Mouse (Mus musculus) urinary bladder, postnatal 25 days (tissue): Measurements from ENCODE around the gene Fam102b.

ENCODE experiments used
- DNase-seq: peaks from one replicate; pipeline ENCODE4 v3.0.0; 2022; ENCODE audit warnings: low spot score

Fam102b gene

GRCm38 (mm10) chr3:108961226-108961625 lies 66.2 kb downstream of the Fam102b start:
- no peak for DNase-seq

- DNase-seq: no peak
Measured at GRCm38 (mm10) chr3:108959680-108960295, 67.6 kb downstream of the Fam102b start.

GRCm38 (mm10) chr3:108957976-108958375 lies 69.4 kb downstream of the Fam102b start:
- no peak for DNase-seq

- DNase-seq: no peak
Measured at GRCm38 (mm10) chr3:108940996-108941395, 86.4 kb downstream of the Fam102b start.

GRCm38 (mm10) chr3:108940001-108940633 lies 87.3 kb downstream of the Fam102b start, which contains the start of gene Gm9857:
Gene Gm9857, minus strand, starts transcription at chr3:108940445.
- DNase-seq: no peak

DNA sequence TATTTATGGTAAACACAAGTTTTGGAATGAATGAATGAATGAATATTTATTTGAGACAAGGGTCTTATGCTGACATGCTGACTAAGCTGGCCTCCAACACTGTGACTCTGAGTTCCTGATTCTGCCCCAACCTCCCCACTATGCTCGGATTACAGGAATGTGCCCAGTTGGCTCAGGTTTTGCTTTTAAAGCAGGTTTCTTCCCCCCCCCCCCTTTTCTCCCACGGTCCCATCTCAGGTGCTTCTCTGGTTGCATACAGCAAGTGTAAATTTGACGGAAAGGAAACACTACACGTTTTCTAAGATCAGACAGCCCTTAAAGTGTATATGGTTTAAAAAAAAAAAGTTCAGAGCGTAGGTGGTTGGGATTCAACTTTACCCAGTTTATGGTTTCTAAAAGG lies 87.8 kb downstream of the Fam102b start, which contains the start of gene Henmt1:
Henmt1 (plus strand) TSS at position 301 of the 400 bp plus-strand sequence.
- no peak for DNase-seq

GRCm38 (mm10) chr3:108938691-108939090 lies 88.7 kb downstream of the Fam102b start:
- no peak for DNase-seq

DNA sequence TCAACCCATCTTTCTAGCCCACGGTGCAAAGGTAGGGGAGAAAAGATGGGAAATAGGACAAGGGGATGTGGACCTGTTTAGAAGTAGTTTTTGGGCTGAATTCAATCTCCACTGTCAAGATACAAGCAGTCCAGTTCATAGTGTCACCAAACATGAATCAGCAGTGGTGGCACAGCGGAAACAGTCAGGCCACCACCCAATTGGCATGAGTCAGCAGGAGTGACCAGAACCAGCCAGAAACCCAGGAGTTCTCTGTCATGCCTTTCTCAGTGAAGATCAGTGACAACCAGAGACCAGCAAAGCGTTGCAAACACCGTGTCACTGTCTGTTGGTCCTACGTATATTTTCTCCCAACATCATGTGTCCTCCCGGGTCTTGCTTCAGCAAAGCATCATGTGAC lies 93.8 kb downstream of the Fam102b start:
- no peak for DNase-seq

DNA sequence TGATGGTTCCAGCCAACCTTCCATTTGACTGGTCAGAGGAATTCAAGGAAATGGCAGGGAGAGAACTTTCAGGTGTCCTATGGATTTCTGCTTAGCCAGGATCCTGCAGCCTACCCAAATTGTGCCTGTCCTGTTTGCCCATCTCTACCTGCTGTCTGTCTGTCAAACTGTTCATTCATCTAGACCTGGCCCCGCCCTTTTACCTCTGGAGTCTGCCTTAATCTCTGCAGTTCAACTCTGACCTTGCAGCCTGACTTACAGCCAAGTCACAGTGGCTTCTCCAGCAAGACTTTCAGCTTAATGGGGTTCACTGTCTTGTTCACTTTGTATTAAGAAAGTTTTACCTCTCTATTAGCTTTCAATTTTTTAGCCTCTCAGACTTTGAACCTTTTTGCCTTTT lies 101.1 kb downstream of the Fam102b start:
- no peak for DNase-seq

GRCm38 (mm10) chr3:108925677-108926076 lies 101.7 kb downstream of the Fam102b start:
- no peak for DNase-seq

- no peak for DNase-seq
Measured at GRCm38 (mm10) chr3:108921822-108922221, 105.6 kb downstream of the Fam102b start.
